Mouse (Mus musculus) spleen, adult 2 months (tissue): ENCODE measurements at regions not wholly inside any gene's neighbourhood (a gene's known extent, or its start where the extent isn't known, plus 50 kb on each side); places are given as distances from the start of the nearest gene placed in this dataset.

Experiments used
- DNase-seq, 2 experiments: peaks; one replicate each; pipeline versions ENCODE4 v3.0.0 to v3.0.0-alpha.2; 2012 to 2021; ENCODE audit warnings: low spot score in 2 of 2, low read depth in 1 of 2
- H3K27ac ChIP-seq: fragments of 200-500 bp; 2 replicates; pipeline ENCODE4 v1.5.1; 2012; ENCODE audit warnings: low read length, inconsistent platforms; ENCODE audit not compliant: insufficient read depth
- H3K27me3 ChIP-seq: fragments of 200-500 bp; 2 replicates; pipeline ENCODE4 v1.6.1; 2012; ENCODE audit warnings: mild to moderate bottlenecking, moderate library complexity, low read length, inconsistent platforms; ENCODE audit not compliant: control insufficient read depth, insufficient read depth
- H3K36me3 ChIP-seq: fragments of 200-500 bp; 2 replicates; pipeline ENCODE4 v1.6.1; 2012; ENCODE audit warnings: mild to moderate bottlenecking, low read length, inconsistent platforms; ENCODE audit not compliant: control insufficient read depth, insufficient read depth
- H3K4me1 ChIP-seq: fragments of 200-500 bp; 2 replicates; pipeline ENCODE4 v1.6.1; 2011; ENCODE audit warnings: inconsistent platforms; ENCODE audit not compliant: control insufficient read depth, insufficient read depth, insufficient read length
- H3K4me3 ChIP-seq: fragments of 200-500 bp; 2 replicates; pipeline ENCODE4 v1.5.1; 2011; ENCODE audit warnings: mild to moderate bottlenecking, inconsistent platforms; ENCODE audit not compliant: insufficient read depth, insufficient read length; ENCODE audit errors: extremely low read depth
- CTCF ChIP-seq: fragments of 200-500 bp; IDR thresholded peaks from 2 replicates; pipeline ENCODE4 v1.5.1; 2011; ENCODE audit warnings: mild to moderate bottlenecking, inconsistent platforms; ENCODE audit not compliant: insufficient read depth, insufficient read length, insufficient replicate concordance; ENCODE audit errors: extremely low read depth
- POLR2A ChIP-seq: fragments of 200-500 bp; IDR thresholded peaks from 2 replicates; pipeline ENCODE4 v1.6.1; 2011; ENCODE audit warnings: low read depth, low read length, inconsistent platforms
- WGBS: fragments of 180-500 bp; shearing (Covaris S2); methylation state at CpG from one replicate; pipeline ENCODE4 v1.1.7; 2018; 5-methylcytosine and 5-hydroxymethylcytosine counted together

GRCm38 (mm10) chr14:114953070-114953665 is 138.8 kb upstream of the Gpc5 start:
- TF ChIP-seq CTCF (no peak), POLR2A (no peak)
- Histone ChIP-seq H3K27ac (no peak overlapping the region), H3K27me3 (no peaks in the 10 kb centered on the region), H3K4me3 (no peak overlapping the region), H3K4me1 (no peaks in the 10 kb centered on the region; the same call in 1 of the 2 replicates), H3K36me3 (no peaks in the 10 kb centered on the region)
- WGBS = 75% methylated on average over 4 of the region's 4 CpGs
- DNase-seq = no peak

GRCm38 (mm10) chr14:114954287-114954686 is 137.7 kb upstream of the Gpc5 start:
- no peaks in the 10 kb centered on the region for H3K36me3 ChIP-seq
- no peak overlapping the region for H3K27ac ChIP-seq
- no peak overlapping the region for H3K4me3 ChIP-seq
- no peaks in the 10 kb centered on the region for H3K27me3 ChIP-seq
- no peaks in the 10 kb centered on the region; the same call in 1 of the 2 replicates for H3K4me1 ChIP-seq
- TF ChIP-seq POLR2A (no peak), CTCF (no peak)
- WGBS = 80% methylated on average over 4 of the region's 4 CpGs
- DNase-seq = no peak

GRCm38 (mm10) chr14:114955572-114955971 is 136.4 kb upstream of the Gpc5 start:
- Histone ChIP-seq H3K27me3 (no peaks in the 10 kb centered on the region), H3K27ac (no peak overlapping the region), H3K36me3 (no peaks in the 10 kb centered on the region), H3K4me1 (no peaks in the 10 kb centered on the region; the same call in 1 of the 2 replicates), H3K4me3 (no peak overlapping the region)
- no peak for DNase-seq
- TF ChIP-seq POLR2A = no peak
- TF ChIP-seq CTCF = no peak
- WGBS = 81% methylated on average over 2 of the region's 2 CpGs

- H3K4me1 ChIP-seq = no peaks in the 10 kb centered on the region
- no peak for DNase-seq
- no peaks in the 10 kb centered on the region for H3K36me3 ChIP-seq
- TF ChIP-seq CTCF (no peak), POLR2A (no peak)
- no peak overlapping the region for H3K4me3 ChIP-seq
- H3K27ac ChIP-seq = no peak overlapping the region
- 76% methylated on average over 5 of the region's 5 CpGs for WGBS
- H3K27me3 ChIP-seq = no peaks in the 10 kb centered on the region
Observed at GRCm38 (mm10) chr14:114960273-114960672, 131.7 kb upstream of the Gpc5 start.

- Histone ChIP-seq H3K36me3 (no peaks in the 10 kb centered on the region), H3K4me1 (no peaks in the 10 kb centered on the region), H3K27me3 (no peaks in the 10 kb centered on the region), H3K4me3 (no peak overlapping the region), H3K27ac (no peak overlapping the region)
- DNase-seq = no peak
- WGBS = 79% methylated on average over 3 of the region's 3 CpGs
- TF ChIP-seq CTCF = no peak
- no peak for TF ChIP-seq POLR2A
Observed at GRCm38 (mm10) chr14:114965941-114966340, 126.1 kb upstream of the Gpc5 start.

- DNase-seq = no peak
- no peak overlapping the region for H3K4me3 ChIP-seq
- H3K27ac ChIP-seq = no peak overlapping the region
- WGBS = 88% methylated on average over 3 of the region's 3 CpGs
- H3K4me1 ChIP-seq = no peaks in the 10 kb centered on the region
- H3K27me3 ChIP-seq = no peaks in the 10 kb centered on the region
- TF ChIP-seq POLR2A = no peak
- no peak for TF ChIP-seq CTCF
- H3K36me3 ChIP-seq = no peaks in the 10 kb centered on the region
Observed at GRCm38 (mm10) chr14:114969020-114969419, 123.0 kb upstream of the Gpc5 start.

GRCm38 (mm10) chr14:114981120-114981519 is 110.9 kb upstream of the Gpc5 start:
- 59% methylated on average over 3 of the region's 3 CpGs for WGBS
- TF ChIP-seq POLR2A = no peak
- TF ChIP-seq CTCF = no peak
- Histone ChIP-seq H3K36me3 (no peaks in the 10 kb centered on the region), H3K27me3 (no peaks in the 10 kb centered on the region), H3K4me1 (no peaks in the 10 kb centered on the region), H3K27ac (no peak overlapping the region), H3K4me3 (no peak overlapping the region)
- no peak for DNase-seq

- Histone ChIP-seq H3K27me3 (no peaks in the 10 kb centered on the region), H3K4me1 (no peaks in the 10 kb centered on the region), H3K27ac (no peak overlapping the region), H3K4me3 (no peak overlapping the region), H3K36me3 (no peaks in the 10 kb centered on the region)
- WGBS = 86% methylated on average over 2 of the region's 2 CpGs
- DNase-seq = no peak
- TF ChIP-seq POLR2A (no peak), CTCF (no peak)
Observed at GRCm38 (mm10) chr14:115003223-115003622, 88.8 kb upstream of the Gpc5 start.
